Mouse (Mus musculus) MEL (cell line): ENCODE data around the gene Tmem107. TPM values are rescaled to one million over a fixed set of nuclear protein-coding genes. Genes with fewer than 3 reads are reported as not detected.

ENCODE experiments used
- DNase-seq: peaks from one replicate; pipeline ENCODE4 v3.0.0; 2011; ENCODE audit warnings: low read depth, low spot score
- H3K27ac ChIP-seq: 2 replicates; pipeline ENCODE4 v1.5.1; 2012; ENCODE audit warnings: low read depth, mild to moderate bottlenecking, control low read depth, low read length, moderate library complexity; ENCODE audit not compliant: control insufficient read depth
- H3K27me3 ChIP-seq, 2 experiments: fragments of 150-350 bp in 1 of 2; sonication (generic) in 1 of 2; 2 replicates each; pipeline ENCODE4 v1.6.1; 2012; ENCODE audit warnings: low read length in 2 of 2, mild to moderate bottlenecking in 2 of 2, improper control_type of control experiment in 1 of 2, moderate library complexity in 1 of 2; ENCODE audit not compliant: insufficient read depth in 2 of 2, control insufficient read depth in 1 of 2
- H3K36me3 ChIP-seq, 2 experiments: 2 replicates each; pipeline ENCODE4 v1.6.1; 2012 to 2014; ENCODE audit warnings: low read length in 2 of 2, improper control_type of control experiment in 1 of 2, inconsistent platforms in 1 of 2, mild to moderate bottlenecking in 1 of 2; ENCODE audit not compliant: insufficient read depth in 2 of 2, control insufficient read depth in 1 of 2
- H3K4me1 ChIP-seq, 2 experiments: fragments of 150-350 bp in 1 of 2; sonication (generic) in 1 of 2; 2 replicates each; pipeline ENCODE4 v1.6.1; 2012; ENCODE audit warnings: low read length in 2 of 2, improper control_type of control experiment in 1 of 2, mild to moderate bottlenecking in 1 of 2; ENCODE audit not compliant: insufficient read depth in 2 of 2, control insufficient read depth in 1 of 2
- H3K4me3 ChIP-seq, 2 experiments: fragments of 150-350 bp in 1 of 2; sonication (generic) in 1 of 2; 2 replicates each; pipeline ENCODE4 v1.5.1; 2012; ENCODE audit warnings: low read depth in 2 of 2, low read length in 2 of 2, mild to moderate bottlenecking in 2 of 2, moderate library complexity in 2 of 2, control low read depth in 1 of 2, improper control_type of control experiment in 1 of 2; ENCODE audit not compliant: control insufficient read depth in 1 of 2, insufficient read depth in 1 of 2
- H3K79me2 ChIP-seq: 2 replicates; pipeline ENCODE4 v1.6.1; 2012; ENCODE audit warnings: mild to moderate bottlenecking, low read length, moderate library complexity; ENCODE audit not compliant: control insufficient read depth, poor library complexity, insufficient read depth
- H3K9ac ChIP-seq: 2 replicates; pipeline ENCODE4 v1.6.1; 2012; ENCODE audit warnings: low read depth, mild to moderate bottlenecking, control low read depth, low read length, moderate library complexity; ENCODE audit not compliant: control insufficient read depth, poor library complexity, severe bottlenecking
- H3K9me3 ChIP-seq: fragments of 150-350 bp; sonication (generic); replicated peaks from 2 replicates; pipeline ENCODE4 v1.6.1; 2012; ENCODE audit warnings: mild to moderate bottlenecking, low read length, improper control_type of control experiment, moderate library complexity; ENCODE audit not compliant: insufficient read depth
- CHD1 ChIP-seq: IDR thresholded peaks from 2 replicates; pipeline ENCODE4 v1.6.1; 2012; ENCODE audit warnings: low read depth, mild to moderate bottlenecking, inconsistent platforms, low read length, improper control_type of control experiment
- E2F4 ChIP-seq: IDR thresholded peaks from 2 replicates; pipeline ENCODE4 v1.6.1; 2011; ENCODE audit warnings: low read depth, low read length, improper control_type of control experiment, borderline replicate concordance
- EP300 ChIP-seq, 2 experiments: IDR thresholded peaks; 2 replicates each; pipeline ENCODE4 v1.6.1; 2011; ENCODE audit warnings: improper control_type of control experiment in 2 of 2, low read length in 2 of 2, low read depth in 1 of 2, mild to moderate bottlenecking in 1 of 2
- KAT2A ChIP-seq: conservative IDR thresholded peaks from 2 replicates; pipeline ENCODE4 v1.6.1; 2012; ENCODE audit warnings: low read depth, low read length, improper control_type of control experiment, inconsistent platforms
- MAFK ChIP-seq: IDR thresholded peaks from 2 replicates; pipeline ENCODE4 v1.6.1; 2011; ENCODE audit warnings: low read depth, mild to moderate bottlenecking, low read length, improper control_type of control experiment, borderline replicate concordance
- MAZ ChIP-seq: IDR thresholded peaks from 2 replicates; pipeline ENCODE4 v1.6.1; 2012; ENCODE audit warnings: low read depth, mild to moderate bottlenecking, inconsistent platforms, low read length, improper control_type of control experiment
- MYC ChIP-seq: IDR thresholded peaks from 2 replicates; pipeline ENCODE4 v1.6.1; 2011; ENCODE audit warnings: low read depth, mild to moderate bottlenecking, low read length, improper control_type of control experiment, moderate library complexity
- POLR2AphosphoS2 ChIP-seq: IDR thresholded peaks from 2 replicates; pipeline ENCODE4 v1.6.1; 2011; ENCODE audit warnings: low read length, improper control_type of control experiment
- RAD21 ChIP-seq: IDR thresholded peaks from 2 replicates; pipeline ENCODE4 v1.6.1; 2011; ENCODE audit warnings: mild to moderate bottlenecking, low read depth, low read length, improper control_type of control experiment
- USF2 ChIP-seq, 2 experiments: IDR thresholded peaks; 2 replicates each; pipeline ENCODE4 v1.6.1; 2011 to 2012; ENCODE audit warnings: improper control_type of control experiment in 2 of 2, low read length in 2 of 2, borderline replicate concordance in 1 of 2, inconsistent platforms in 1 of 2, low read depth in 1 of 2, mild to moderate bottlenecking in 1 of 2; ENCODE audit not compliant: insufficient read depth in 1 of 2
- ZMIZ1 ChIP-seq: IDR thresholded peaks from 2 replicates; pipeline ENCODE4 v1.6.1; 2012; ENCODE audit warnings: low read depth, mild to moderate bottlenecking, inconsistent platforms, low read length, improper control_type of control experiment, moderate library complexity
- ZNF384 ChIP-seq: IDR thresholded peaks from 2 replicates; pipeline ENCODE4 v1.6.1; 2012; ENCODE audit warnings: low read depth, mild to moderate bottlenecking, inconsistent platforms, low read length, improper control_type of control experiment
- polyA plus RNA-seq, 2 experiments: library from polyadenylated mRNA; stranded (reverse) in 1 of 2; unstranded in 1 of 2; fragments of >175 nt in 1 of 2; fragments of >200 nt in 1 of 2; gene quantifications; 2 replicates each; pipeline versions ENCODE4 v1.2.1 to v1.2.4; 2012; ENCODE audit warnings: low replicate concordance in 2 of 2, low read depth in 1 of 2; ENCODE audit not compliant: insufficient read length in 2 of 2, insufficient read depth in 1 of 2, missing spikeins in 1 of 2
- total RNA-seq: library from RNA; depleted of rRNA; stranded (reverse); fragments of 300-350 nt; gene quantifications from 2 replicates; pipeline ENCODE4 v1.2.3, GENCODE M21; 2012

Gene Tmem107
- total and polyA plus RNA-seq, 3 experiments = 47.0 to 79.5 TPM; not detected in 1

GRCm38 (mm10) chr11:69053848-69054247 lies 16.8 kb upstream of the Tmem107 start:
- no peak for TF ChIP-seq MAZ
- TF ChIP-seq ZNF384 = no peak
- no peak for TF ChIP-seq EP300 (IDR thresholded peaks at IDR 0.05; ENCODE audit: low read depth in 1 of 2, low read length in 2 of 2)
- TF ChIP-seq RAD21 = no peak
- TF ChIP-seq, all 39 proteins: peak for 0
- Histone ChIP-seq H3K4me1 (peaks cover 0 to 6% of the 10 kb centered on the region in 2 experiments; a peak in 1 of 4 replicates), H3K36me3 (peaks cover 6 to 19% of the 10 kb centered on the region in 2 experiments), H3K27ac (no peak overlapping the region), H3K9ac (no peak overlapping the region), H3K79me2 (peaks cover 5% of the 10 kb centered on the region), H3K27me3 (no peaks in the 10 kb centered on the region), H3K4me3 (no peak overlapping the region), H3K9me3 (no peaks in the 10 kb centered on the region)
- no peak for DNase-seq

- Histone ChIP-seq H3K27ac (no peak overlapping the region), H3K4me1 (peaks cover 0 to 7% of the 10 kb centered on the region in 2 experiments; a peak in 2 of 4 replicates), H3K4me3 (peak overlapping the region; percentile 67 to 88), H3K79me2 (peaks cover 10% of the 10 kb centered on the region; the same call in 1 of the 2 replicates), H3K9me3 (no peaks in the 10 kb centered on the region)
- TF ChIP-seq ZNF384 (peak; percentile 74), EP300 (IDR thresholded peaks at IDR 0.05; ENCODE audit: low read depth in 1 of 2, low read length in 2 of 2) (no peak)
- TF ChIP-seq, all 39 proteins: peak for 1
- H3K9ac ChIP-seq = peak overlapping the region; percentile 76
- H3K27me3 ChIP-seq = no peaks in the 10 kb centered on the region
- DNase-seq = peak; percentile 24
- peaks cover 0 to 6% of the 10 kb centered on the region in 2 experiments; a peak in 2 of 4 replicates for H3K36me3 ChIP-seq
These were observed 12.3 kb upstream of the Tmem107 start for GRCm38 (mm10) chr11:69058265-69058664.

GRCm38 (mm10) chr11:69058729-69059356 lies 11.8 kb upstream of the Tmem107 start:
- peaks cover 10% of the 10 kb centered on the region; the same call in 1 of the 2 replicates for H3K79me2 ChIP-seq
- no peaks in the 10 kb centered on the region for H3K27me3 ChIP-seq
- no peaks in the 10 kb centered on the region for H3K9me3 ChIP-seq
- H3K27ac ChIP-seq = peak overlapping the region; percentile 24; the same call in 1 of the 2 replicates
- no peak for TF ChIP-seq ZNF384
- 0 out of 2 replicates have a peak, but pooled peaks have one; percentile 25 for TF ChIP-seq POLR2AphosphoS2
- 0 out of 2 replicates have a peak, but pooled peaks have one; percentile 10 for TF ChIP-seq ZMIZ1
- TF ChIP-seq KAT2A = no peak
- TF ChIP-seq MYC = peak; percentile 19; the same call in 1 of the 2 replicates
- no peak for TF ChIP-seq E2F4
- no peak for TF ChIP-seq MAFK
- TF ChIP-seq USF2 (IDR thresholded peaks at IDR 0.05; ENCODE audit: borderline replicate concordance in 1 of 2, insufficient read depth in 1 of 2, low read depth in 1 of 2, low read length in 2 of 2) = no peak
- TF ChIP-seq CHD1 = 0 out of 2 replicates have a peak, but pooled peaks have one; percentile 42
- peak; percentile 57 for DNase-seq
- H3K4me1 ChIP-seq = peaks cover 0 to 7% of the 10 kb centered on the region in 2 experiments; a peak in 2 of 4 replicates
- peaks cover 0 to 6% of the 10 kb centered on the region in 2 experiments; a peak in 2 of 4 replicates for H3K36me3 ChIP-seq
- peak overlapping the region; percentile 67 to 88 for H3K4me3 ChIP-seq
- H3K9ac ChIP-seq = peak overlapping the region; percentile 76
